Mouse (Mus musculus) megakaryocyte, embryonic 14.5 days (primary cell): ENCODE measurements around the gene Arpc2.

Source experiments
- FLI1 ChIP-seq: IDR thresholded peaks from 2 replicates; pipeline ENCODE4 v1.6.1; 2012; ENCODE audit warnings: low read length, inconsistent platforms, mixed read lengths
- GATA1 ChIP-seq: IDR thresholded peaks from 3 replicates; pipeline ENCODE4 v1.6.1; 2012; ENCODE audit warnings: mixed read lengths, low read length, inconsistent platforms, borderline replicate concordance

DNA sequence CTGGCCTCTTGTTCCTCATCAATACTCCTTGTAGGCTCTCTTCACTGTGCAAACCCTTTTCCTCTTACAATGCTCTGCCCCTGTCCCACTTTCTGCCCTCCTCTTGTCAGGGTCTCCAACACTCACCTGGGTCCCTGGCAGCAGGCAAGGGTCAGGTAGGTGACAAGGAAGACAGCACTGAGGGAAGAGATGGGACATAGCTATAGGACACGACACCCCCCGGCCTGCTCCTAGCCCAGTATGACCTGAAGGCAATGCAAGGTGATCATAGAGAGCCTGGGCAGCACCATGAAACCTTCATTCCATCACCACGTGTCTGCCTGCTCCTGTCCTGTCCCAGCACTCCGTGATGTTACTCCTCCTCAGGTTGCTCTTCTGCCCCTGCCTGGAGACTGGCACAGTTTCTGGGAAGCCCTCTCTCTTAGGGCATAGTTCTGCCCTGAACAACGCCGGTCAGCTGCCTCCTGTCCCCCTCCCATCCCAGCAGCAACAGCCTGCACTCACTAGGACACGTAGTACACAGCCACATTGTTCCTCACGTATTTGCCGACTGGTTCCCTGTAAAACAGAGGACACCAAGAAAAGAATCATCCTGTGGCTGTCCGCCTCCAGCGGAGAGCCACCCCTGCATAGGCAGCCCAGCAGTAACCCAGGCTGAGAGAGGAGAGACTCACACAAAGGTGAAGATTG lies 56.6 kb downstream of the Arpc2 start:
- no peak for TF ChIP-seq GATA1
- no peak for TF ChIP-seq FLI1
